In genomic region chr7:126583761-126584160, GRCm38 (mm10) we compare ENCODE assay signal across 8 mouse cellular contexts. TPM values are rescaled to one million over a fixed set of nuclear protein-coding genes. Genes with fewer than 3 reads are reported as not detected.
DNase-seq lines count a peak whose midpoint lies in the region; ATAC-seq and TF ChIP-seq lines count a peak whose summit lies in the region.

No protein-coding gene starts in this region.

- WGBS in heart, embryonic 10.5 days: 50% methylated on average over 6 of the region's 6 CpGs
- 41% methylated on average over 6 of the region's 6 CpGs for WGBS in liver, embryonic 14.5 days (ENCODE audit: insufficient replicate concordance)

- H3K9ac ChIP-seq in liver, embryonic 14.5 days (replicated peaks): peak overlapping the region; percentile 67; the same call in 1 of the 2 replicates

- TF ChIP-seq CTCF in embryonic fibroblast, embryonic 13.5 days (IDR thresholded peaks at IDR 0.05; ENCODE audit: borderline replicate concordance, insufficient read depth, low read length): no peak
- TF ChIP-seq CTCF in liver, embryonic 14.5 days (IDR thresholded peaks at IDR 0.05; ENCODE audit: low read depth): no peak

- no peaks in the 10 kb centered on the region for H3K9me3 ChIP-seq in heart, embryonic 10.5 days
- H3K9me3 ChIP-seq in liver, embryonic 14.5 days (ENCODE audit: control insufficient read depth, low read length): no peaks in the 10 kb centered on the region

- H3K27me3 ChIP-seq in heart, embryonic 10.5 days (ENCODE audit: insufficient read depth, poor library complexity, severe bottlenecking): peaks cover 42% of the 10 kb centered on the region
- H3K27me3 ChIP-seq in liver, embryonic 14.5 days (ENCODE audit: control insufficient read depth, insufficient read depth, low read length): no peaks in the 10 kb centered on the region

- peak overlapping the region; percentile 93 for H3K27ac ChIP-seq in heart, embryonic 10.5 days
- no peak overlapping the region; the same call in 1 of the 2 replicates for H3K27ac ChIP-seq in embryonic fibroblast, embryonic 13.5 days (ENCODE audit: insufficient read depth, low read length)
- no peak overlapping the region for H3K27ac ChIP-seq in liver, embryonic 14.5 days

- no peak for TF ChIP-seq POLR2A in embryonic fibroblast, embryonic 13.5 days (IDR thresholded peaks at IDR 0.05; ENCODE audit: low read depth, low read length)

- DNase-seq in heart, embryonic 10.5 days (ENCODE audit: low spot score): no peak
- no peak for DNase-seq in heart, adult 8-10 months (ENCODE audit: low spot score)
- peak; percentile 57 for DNase-seq in 416B (ENCODE audit: low read depth)
- no peak for DNase-seq in liver, embryonic 14.5 days (ENCODE audit: low read depth in 3 of 3, low spot score in 3 of 3)
- no peak for DNase-seq in cerebellum, adult 11-12 months
- no peak for DNase-seq in urinary bladder, postnatal 4 days (ENCODE audit: low spot score in 2 of 2)
- no peak for DNase-seq in urinary bladder, postnatal 14 days (ENCODE audit: low spot score)

- peak overlapping the region; percentile 73 for H3K4me3 ChIP-seq in heart, embryonic 10.5 days
- peak overlapping the region; percentile 53; the same call in 1 of the 2 replicates for H3K4me3 ChIP-seq in embryonic fibroblast, embryonic 13.5 days (ENCODE audit: insufficient read depth, low read length)
- peak overlapping the region; percentile 68 to 93 for H3K4me3 ChIP-seq in liver, embryonic 14.5 days (ENCODE audit: insufficient read depth in 1 of 2, low read depth in 2 of 2, low read length in 2 of 2)

- no peak for ATAC-seq in liver, embryonic 14.5 days (ENCODE audit: insufficient read depth)

- H3K4me1 ChIP-seq in heart, embryonic 10.5 days: peaks cover 30% of the 10 kb centered on the region
- H3K4me1 ChIP-seq in embryonic fibroblast, embryonic 13.5 days (ENCODE audit: control insufficient read depth, insufficient read depth, low read length): 0 out of 2 replicates have a peak, but pooled peaks cover 7% of the 10 kb centered on the region
- H3K4me1 ChIP-seq in liver, embryonic 14.5 days (replicated peaks; ENCODE audit: control insufficient read depth in 2 of 2, insufficient read depth in 2 of 2, low read length in 1 of 2): peaks cover 3 to 10% of the 10 kb centered on the region in 2 experiments; a peak in 3 of 4 replicates

- no peak for TF ChIP-seq EP300 in liver, embryonic 14.5 days (IDR thresholded peaks at IDR 0.05; ENCODE audit: low read depth)

- H3K4me2 ChIP-seq in liver, embryonic 14.5 days (ENCODE audit: low read depth): peak overlapping the region; percentile 75

- no peaks in the 10 kb centered on the region for H3K36me3 ChIP-seq in heart, embryonic 10.5 days
- no peaks in the 10 kb centered on the region for H3K36me3 ChIP-seq in liver, embryonic 14.5 days (replicated peaks; ENCODE audit: control insufficient read depth, insufficient read depth, low read depth)

RNA-seq across cellular contexts. Expression of gene Apobr, which starts 1.0 kb away (rescaled TPM):
- 0.18 and 0.23 TPM in 2 replicates for polyA plus RNA-seq in heart, embryonic 10.5 days (2016; fragmentation: Nextera tagmentation; extraction: Ambion mirVana)
- total RNA-seq in heart, adult 8-10 months (2022): 1 to 10 TPM in 2 of 4 experiments, under 1 TPM in 2; 0.44 to 1.9 (median 0.75) TPM
- 9.3 and 10.0 TPM in 2 replicates for polyA plus RNA-seq in embryonic fibroblast, embryonic 13.5 days (2011; ENCODE audit: insufficient read length, low read depth, missing spikeins)
- polyA plus RNA-seq in liver, embryonic 14.5 days (2012; rRNA removed): 1.2 and 1.6 TPM in 2 replicates
- polyA plus RNA-seq in liver, embryonic 14.5 days (2014; fragmentation: Nextera tagmentation; extraction: Ambion mirVana): 0.69 TPM in 2 replicates

RNA-seq across cellular contexts. Expression of gene Cln3, which starts 1.9 kb away (rescaled TPM):
- polyA plus RNA-seq in heart, embryonic 10.5 days (2016; fragmentation: Nextera tagmentation; extraction: Ambion mirVana): 19.8 and 23.3 TPM in 2 replicates
- 10 to 100 TPM; 12.9 to 15.6 (median 14.1) TPM for total RNA-seq in heart, adult 8-10 months (2022)
- 12.4 and 16.7 TPM in 2 replicates for polyA plus RNA-seq in embryonic fibroblast, embryonic 13.5 days (2011; ENCODE audit: insufficient read length, low read depth, missing spikeins)
- polyA plus RNA-seq in liver, embryonic 14.5 days (2012; rRNA removed): 8.4 and 8.8 TPM in 2 replicates
- 7.2 and 9.7 TPM in 2 replicates for polyA plus RNA-seq in liver, embryonic 14.5 days (2014; fragmentation: Nextera tagmentation; extraction: Ambion mirVana)

RNA-seq across cellular contexts. Expression of gene Il27, which starts 11.0 kb away (rescaled TPM):
- not detected in 2 replicates for polyA plus RNA-seq in heart, embryonic 10.5 days (2016; fragmentation: Nextera tagmentation; extraction: Ambion mirVana)
- not detected for total RNA-seq in heart, adult 8-10 months (2022)
- not detected in 2 replicates for polyA plus RNA-seq in embryonic fibroblast, embryonic 13.5 days (2011; ENCODE audit: insufficient read length, low read depth, missing spikeins)
- polyA plus RNA-seq in liver, embryonic 14.5 days (2012; rRNA removed): 0.07 TPM in 1 of 2 replicates, not detected in the other
- polyA plus RNA-seq in liver, embryonic 14.5 days (2014; fragmentation: Nextera tagmentation; extraction: Ambion mirVana): not detected in 2 replicates

RNA-seq across cellular contexts. Expression of gene Eif3c, which starts 17.6 kb away (rescaled TPM):
- polyA plus RNA-seq in heart, embryonic 10.5 days (2016; fragmentation: Nextera tagmentation; extraction: Ambion mirVana): 155 and 179 TPM in 2 replicates
- total RNA-seq in heart, adult 8-10 months (2022): 100 to 1,000 TPM; 141 to 155 (median 143) TPM
- polyA plus RNA-seq in embryonic fibroblast, embryonic 13.5 days (2011; ENCODE audit: insufficient read length, low read depth, missing spikeins): 413 and 481 TPM in 2 replicates
- polyA plus RNA-seq in liver, embryonic 14.5 days (2012; rRNA removed): 45.7 and 58.0 TPM in 2 replicates
- 94.4 and 96.2 TPM in 2 replicates for polyA plus RNA-seq in liver, embryonic 14.5 days (2014; fragmentation: Nextera tagmentation; extraction: Ambion mirVana)

RNA-seq across cellular contexts. Expression of gene Nupr1, which starts 46.9 kb away (rescaled TPM):
- 0.75 and 1.2 TPM in 2 replicates for polyA plus RNA-seq in heart, embryonic 10.5 days (2016; fragmentation: Nextera tagmentation; extraction: Ambion mirVana)
- 1 to 10 TPM; 3.5 to 5.3 (median 4.7) TPM for total RNA-seq in heart, adult 8-10 months (2022)
- polyA plus RNA-seq in embryonic fibroblast, embryonic 13.5 days (2011; ENCODE audit: insufficient read length, low read depth, missing spikeins): 179 and 208 TPM in 2 replicates
- 1.9 and 2.6 TPM in 2 replicates for polyA plus RNA-seq in liver, embryonic 14.5 days (2012; rRNA removed)
- 1.3 and 3.2 TPM in 2 replicates for polyA plus RNA-seq in liver, embryonic 14.5 days (2014; fragmentation: Nextera tagmentation; extraction: Ambion mirVana)
